Mouse (Mus musculus) erythroblast, adult 5-6 weeks (primary cell): ENCODE measurements around the gene Galm. TPM values are rescaled to one million over a fixed set of nuclear protein-coding genes. Genes with fewer than 3 reads are reported as not detected.
A peak's percentile ranks its signal among the peaks of the same experiment; 100 is the strongest.
"Not testable (repeated sequence)": the region's sequence is repeated elsewhere in the genome, so short reads cannot be mapped to it uniquely, and the experiment has no call there.

Experiments
- ATAC-seq: replicated peaks from 2 replicates; pipeline ENCODE4 v1.8.0; 2016; ENCODE audit warnings: moderate number of reproducible peaks, mild to moderate bottlenecking, moderate TSS enrichment, inconsistent platforms; ENCODE audit not compliant: poor library complexity, low FRiP score, severe bottlenecking
- total RNA-seq, 2 experiments: library from RNA; stranded (forward) in 1 of 2; stranded (reverse) in 1 of 2; fragments of 150-400 nt in 1 of 2; fragments of 200-764, 138-1000 nt in 1 of 2; gene quantifications; 2 replicates each; pipeline versions ENCODE4 v1.2.3 to v1.2.4; 2015 to 2017; ENCODE audit warnings: low replicate concordance in 2 of 2

Galm gene
- total RNA-seq, 2 experiments from 2014 or later, result 1.7 to 7.5 TPM

GRCm38 (mm10) chr17:80156905-80157304 is 29.6 kb downstream of the Galm start:
- ATAC-seq, result no peak

GRCm38 (mm10) chr17:80157489-80157888 is 30.2 kb downstream of the Galm start:
- ATAC-seq, result no peak

- ATAC-seq, result no peak
Measured at GRCm38 (mm10) chr17:80160454-80160853, 33.2 kb downstream of the Galm start.

- ATAC-seq, result no peak
Measured at GRCm38 (mm10) chr17:80163991-80164390, 36.7 kb downstream of the Galm start.

GRCm38 (mm10) chr17:80165741-80166140 is 38.5 kb downstream of the Galm start:
- ATAC-seq, result no peak

- no peak for ATAC-seq
Measured at GRCm38 (mm10) chr17:80166346-80166745, 39.1 kb downstream of the Galm start.

GRCm38 (mm10) chr17:80167436-80167835 is 40.2 kb downstream of the Galm start:
- ATAC-seq, result no peak

- ATAC-seq, result no peak
Measured at GRCm38 (mm10) chr17:80167851-80168251, 40.6 kb downstream of the Galm start.

GRCm38 (mm10) chr17:80168425-80169182 is 41.3 kb downstream of the Galm start:
- no peak for ATAC-seq

- no peak for ATAC-seq
Measured at GRCm38 (mm10) chr17:80169792-80170191, 42.5 kb downstream of the Galm start.

- no peak for ATAC-seq
Measured at GRCm38 (mm10) chr17:80170951-80171350, 43.7 kb downstream of the Galm start.

- no peak for ATAC-seq
Measured at GRCm38 (mm10) chr17:80171948-80172347, 44.7 kb downstream of the Galm start.

- no peak for ATAC-seq
Measured at GRCm38 (mm10) chr17:80172761-80173160, 45.5 kb downstream of the Galm start.

- no peak for ATAC-seq
Measured at GRCm38 (mm10) chr17:80173708-80174107, 46.4 kb downstream of the Galm start.

GRCm38 (mm10) chr17:80174146-80174545 is 46.9 kb downstream of the Galm start:
- no peak for ATAC-seq

- 0 out of 2 replicates have a peak, but pooled peaks have one; percentile 38 for ATAC-seq
Measured at GRCm38 (mm10) chr17:80174699-80175385, 47.6 kb downstream of the Galm start.

GRCm38 (mm10) chr17:80175386-80175739 is 48.1 kb downstream of the Galm start:
- ATAC-seq, result no peak

- no peak for ATAC-seq
Measured at GRCm38 (mm10) chr17:80175966-80176365, 48.7 kb downstream of the Galm start.

- ATAC-seq, result not testable (repeated sequence)
Measured at GRCm38 (mm10) chr17:80178846-80179245, 51.6 kb downstream of the Galm start.

GRCm38 (mm10) chr17:80179959-80180358 is 52.7 kb downstream of the Galm start:
- peak; percentile 77 for ATAC-seq

- no peak for ATAC-seq
Measured at GRCm38 (mm10) chr17:80180468-80180867, 53.2 kb downstream of the Galm start.
